Mouse (Mus musculus): ENCODE measurements at regions not wholly inside any gene's neighbourhood (a gene's known extent, or its start where the extent isn't known, plus 50 kb on each side); places are given as distances from the start of the nearest gene placed in this dataset.

- TF ChIP-seq POLR2A (IDR thresholded peaks at IDR 0.05; ENCODE audit: extremely low read depth, insufficient read depth, low read length) (no peak), CTCF (IDR thresholded peaks at IDR 0.05; ENCODE audit: extremely low read depth, insufficient read depth, low read length) (no peak)
Measured at GRCm38 (mm10) chr15:6055703-6056102, 243.9 kb upstream of the Dab2 start.
